Mouse (Mus musculus): Measurements from ENCODE around the gene B4galt5. TPM values are rescaled to one million over a fixed set of nuclear protein-coding genes. Genes with fewer than 3 reads are reported as not detected.

Gene B4galt5
- total and polyA plus RNA-seq, 2 experiments from 2014 or later = 6.5 to 24.2 TPM

DNA sequence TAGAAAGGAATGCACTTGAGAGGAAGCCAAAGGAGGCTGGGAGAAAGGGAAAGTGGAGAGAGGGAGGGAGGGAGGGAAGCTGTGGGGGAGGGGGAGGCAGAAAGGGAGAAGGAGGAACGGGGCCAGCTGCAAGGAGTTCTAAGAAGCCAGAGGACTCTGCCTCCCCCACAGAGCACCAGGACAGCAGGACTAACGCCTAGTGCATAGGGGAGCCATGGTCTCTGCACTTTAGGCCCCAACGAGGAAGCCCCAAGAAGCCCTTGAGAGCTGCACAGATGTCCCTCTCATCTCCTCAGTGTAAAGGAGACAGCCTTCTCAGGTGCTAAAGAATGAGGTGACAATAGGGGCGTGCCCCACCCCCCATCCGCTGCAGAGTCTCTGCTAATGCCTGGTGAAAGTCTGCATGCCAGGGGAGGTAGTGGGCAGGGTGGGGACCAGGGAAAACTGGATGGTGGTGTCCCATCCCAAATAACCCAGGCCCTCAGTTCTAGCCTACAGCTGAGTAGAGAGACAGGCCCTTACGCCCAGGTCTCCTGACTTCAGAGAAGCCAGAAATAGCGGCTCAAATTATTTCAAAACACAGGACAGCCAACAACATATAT lies 98.1 kb downstream of the B4galt5 start:
- Histone ChIP-seq H3K4me3 (ENCODE audit: low read depth, low read length) (no peak overlapping the region), H3K4me1 (ENCODE audit: control insufficient read depth, insufficient read depth) (peaks cover 22% of the 10 kb centered on the region; the same call in 1 of the 2 replicates), H3K27ac (ENCODE audit: low read depth) (peak overlapping the region; percentile 3; the same call in 1 of the 2 replicates), H3K9me3 (replicated peaks; ENCODE audit: control insufficient read depth, low read length) (no peaks in the 10 kb centered on the region), H3K36me3 (replicated peaks; ENCODE audit: control insufficient read depth, insufficient read depth, low read length) (no peaks in the 10 kb centered on the region), H3K4me2 (ENCODE audit: low read depth, low read length) (0 out of 2 replicates have a peak overlapping the region, but pooled peaks have one; percentile 21), H3K27me3 (ENCODE audit: control insufficient read depth, insufficient read depth, low read length) (no peaks in the 10 kb centered on the region), H3K9ac (replicated peaks; ENCODE audit: low read depth, low read length) (no peak overlapping the region; the same call in 1 of the 2 replicates)
- no peak for TF ChIP-seq CTCF (IDR thresholded peaks at IDR 0.05; ENCODE audit: low read depth)
- TF ChIP-seq EP300 (IDR thresholded peaks at IDR 0.05; ENCODE audit: low read depth) = no peak
- DNase-seq (ENCODE audit: low spot score) = no peak
- no peak for ATAC-seq (ENCODE audit: insufficient read depth, low read depth)
- WGBS = 25% methylated on average over 7 of the region's 7 CpGs

- peaks cover 22% of the 10 kb centered on the region; the same call in 1 of the 2 replicates for H3K4me1 ChIP-seq (ENCODE audit: control insufficient read depth, insufficient read depth)
- no peaks in the 10 kb centered on the region for H3K9me3 ChIP-seq (replicated peaks; ENCODE audit: control insufficient read depth, low read length)
- peak overlapping the region; percentile 21; the same call in 1 of the 2 replicates for H3K4me2 ChIP-seq (ENCODE audit: low read depth, low read length)
- TF ChIP-seq EP300 (IDR thresholded peaks at IDR 0.05; ENCODE audit: low read depth) = no peak
- TF ChIP-seq CTCF (IDR thresholded peaks at IDR 0.05; ENCODE audit: low read depth) = no peak
- H3K9ac ChIP-seq (replicated peaks; ENCODE audit: low read depth, low read length) = no peak overlapping the region
- ATAC-seq (ENCODE audit: insufficient read depth, low read depth) (no peak), DNase-seq (ENCODE audit: low spot score) (no peak)
- WGBS = 53% methylated on average over 11 of the region's 11 CpGs
- peak overlapping the region; percentile 16; the same call in 1 of the 2 replicates for H3K27ac ChIP-seq (ENCODE audit: low read depth)
- no peaks in the 10 kb centered on the region for H3K27me3 ChIP-seq (ENCODE audit: control insufficient read depth, insufficient read depth, low read length)
- no peak overlapping the region for H3K4me3 ChIP-seq (ENCODE audit: low read depth, low read length)
- no peaks in the 10 kb centered on the region for H3K36me3 ChIP-seq (replicated peaks; ENCODE audit: control insufficient read depth, insufficient read depth, low read length)
These were observed 98.8 kb downstream of the B4galt5 start for GRCm38 (mm10) chr2:167250003-167250735.

GRCm38 (mm10) chr2:167249591-167249990 lies 99.4 kb downstream of the B4galt5 start:
- no peak for TF ChIP-seq EP300 (IDR thresholded peaks at IDR 0.05; ENCODE audit: low read depth)
- no peak for TF ChIP-seq CTCF (IDR thresholded peaks at IDR 0.05; ENCODE audit: low read depth)
- ATAC-seq (ENCODE audit: insufficient read depth, low read depth) (no peak; the same call in 1 of the 2 replicates), DNase-seq (ENCODE audit: low spot score) (no peak)
- no peaks in the 10 kb centered on the region for H3K36me3 ChIP-seq (replicated peaks; ENCODE audit: control insufficient read depth, insufficient read depth, low read length)
- WGBS = 72% methylated on average over 3 of the region's 3 CpGs
- no peaks in the 10 kb centered on the region for H3K27me3 ChIP-seq (ENCODE audit: control insufficient read depth, insufficient read depth, low read length)
- no peaks in the 10 kb centered on the region for H3K9me3 ChIP-seq (replicated peaks; ENCODE audit: control insufficient read depth, low read length)
- no peak overlapping the region for H3K9ac ChIP-seq (replicated peaks; ENCODE audit: low read depth, low read length)
- H3K27ac ChIP-seq (ENCODE audit: low read depth) = peak overlapping the region; percentile 16; the same call in 1 of the 2 replicates
- H3K4me2 ChIP-seq (ENCODE audit: low read depth, low read length) = no peak overlapping the region
- H3K4me3 ChIP-seq (ENCODE audit: low read depth, low read length) = no peak overlapping the region
- H3K4me1 ChIP-seq (ENCODE audit: control insufficient read depth, insufficient read depth) = peaks cover 22% of the 10 kb centered on the region; the same call in 1 of the 2 replicates

Other genes with a start within 250 kb of the B4galt5 start
- 4.8 and 7.1 TPM in 2 replicates for gene Kcnb1, start 159.0 kb downstream of the B4galt5 start, total RNA-seq (2014; rRNA removed; ENCODE audit: low replicate concordance)
- gene Kcnb1, start 159.0 kb downstream of the B4galt5 start, polyA plus RNA-seq (2015; fragmentation: Nextera tagmentation; extraction: Ambion mirVana) = 1.7 TPM in 2 replicates
- 38.6 and 60.0 TPM in 2 replicates for gene Ptgis, start 108.6 kb downstream of the B4galt5 start, total RNA-seq (2014; rRNA removed; ENCODE audit: low replicate concordance)
- 20.8 and 22.6 TPM in 2 replicates for gene Ptgis, start 108.6 kb downstream of the B4galt5 start, polyA plus RNA-seq (2015; fragmentation: Nextera tagmentation; extraction: Ambion mirVana)
- 31.9 and 51.5 TPM in 2 replicates for gene Slc9a8, start 72.5 kb upstream of the B4galt5 start, total RNA-seq (2014; rRNA removed; ENCODE audit: low replicate concordance)
- gene Slc9a8, start 72.5 kb upstream of the B4galt5 start, polyA plus RNA-seq (2015; fragmentation: Nextera tagmentation; extraction: Ambion mirVana) = 9.9 and 10.7 TPM in 2 replicates
- 90.0 and 102 TPM in 2 replicates for gene Rnf114, start 143.5 kb upstream of the B4galt5 start, total RNA-seq (2014; rRNA removed; ENCODE audit: low replicate concordance)
- 63.6 and 73.9 TPM in 2 replicates for gene Rnf114, start 143.5 kb upstream of the B4galt5 start, polyA plus RNA-seq (2015; fragmentation: Nextera tagmentation; extraction: Ambion mirVana)
- gene Spata2, start 143.7 kb upstream of the B4galt5 start, total RNA-seq (2014; rRNA removed; ENCODE audit: low replicate concordance) = 17.2 and 17.6 TPM in 2 replicates
- gene Spata2, start 143.7 kb upstream of the B4galt5 start, polyA plus RNA-seq (2015; fragmentation: Nextera tagmentation; extraction: Ambion mirVana) = 9.1 and 12.2 TPM in 2 replicates
- gene Snai1, start 189.0 kb upstream of the B4galt5 start, total RNA-seq (2014; rRNA removed; ENCODE audit: low replicate concordance) = 1.5 TPM in 1 of 2 replicates, not detected in the other
- gene Snai1, start 189.0 kb upstream of the B4galt5 start, polyA plus RNA-seq (2015; fragmentation: Nextera tagmentation; extraction: Ambion mirVana) = 6.0 and 7.0 TPM in 2 replicates

Measured in heart, postnatal 0 days (tissue).